Mouse (Mus musculus) left cerebral cortex, postnatal 36 days (tissue): ENCODE measurements around the gene A430005L14Rik. TPM values are rescaled to one million over a fixed set of nuclear protein-coding genes. Genes with fewer than 3 reads are reported as not detected.
A peak's percentile ranks its signal among the peaks of the same experiment; 100 is the strongest.
"Not testable (repeated sequence)": the region's sequence is repeated elsewhere in the genome, so short reads cannot be mapped to it uniquely, and the experiment has no call there.

ENCODE experiments used
- DNase-seq, 2 experiments: peaks; one replicate each; pipeline ENCODE4 v3.0.0; 2021 to 2022; ENCODE audit warnings: low spot score in 2 of 2, mixed read lengths in 1 of 2
- intact Hi-C: fragments of 180-260 bp; cut with DNase I; formaldehyde crosslinking; loops from one replicate; pipeline ENCODE4 v1.15.1; 2025
- total RNA-seq, 2 experiments: library from RNA; stranded (reverse); gene quantifications; 2 replicates each; pipeline ENCODE4 v1.2.3; 2021

Gene A430005L14Rik
- 10 to 100 TPM; 24.6 to 26.4 TPM for total RNA-seq

- peak; percentile 98 for DNase-seq
- intact Hi-C loops = loop anchor here (5.0 kb wide), 1 partner anchor 56 kb away; the partner anchor contains the start of gene Lrrc47
These were observed at the start of gene A430005L14Rik for GRCm38 (mm10) chr4:153956569-153957405. TSS of gene A430005L14Rik (plus strand) at chr4:153957237.

DNA sequence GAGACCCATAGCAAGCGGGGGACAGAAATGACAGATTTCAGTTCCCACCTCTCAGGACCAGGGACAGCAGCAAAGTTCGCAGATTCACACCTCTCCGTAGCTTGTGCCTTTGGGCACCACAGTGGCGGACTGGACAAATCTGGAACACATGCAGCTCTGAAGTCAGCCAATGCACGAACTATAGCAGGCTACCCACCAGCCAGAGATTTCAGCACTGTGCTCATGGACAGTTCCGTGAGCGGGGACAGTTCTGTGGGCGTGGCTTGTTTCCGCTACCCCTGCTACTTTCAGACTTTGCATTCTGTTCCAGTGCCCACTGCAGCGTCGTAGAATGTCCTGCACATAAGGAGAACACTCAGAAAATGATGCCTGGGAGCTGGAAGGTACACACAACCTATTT lies 49.5 kb upstream of the A430005L14Rik start:
- DNase-seq = no peak
- intact Hi-C loops = no loop called here

DNA sequence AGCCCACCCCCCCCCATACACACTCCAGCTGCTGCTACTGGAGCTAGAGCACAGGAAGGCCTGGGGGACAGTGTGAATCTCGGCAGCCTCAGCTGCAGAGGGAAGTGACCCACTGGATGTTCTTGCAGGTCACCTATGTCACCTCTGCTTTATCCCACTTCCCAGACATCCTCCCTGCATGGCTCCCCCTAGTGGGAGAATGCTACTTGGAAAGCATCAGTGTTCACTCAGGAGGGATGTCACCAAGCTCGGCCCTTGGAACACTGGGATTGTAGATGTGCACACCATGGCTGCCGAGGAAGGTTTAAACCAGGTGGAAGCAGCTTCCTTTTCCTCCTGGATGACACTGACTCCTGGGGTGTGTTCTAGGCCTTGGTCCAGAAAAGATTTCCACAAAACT lies 43.4 kb upstream of the A430005L14Rik start:
- intact Hi-C loops = no loop called here
- no peak for DNase-seq

GRCm38 (mm10) chr4:153917773-153918500 lies 39.1 kb upstream of the A430005L14Rik start:
- intact Hi-C loops = no loop called here
- peak; percentile 45 to 46 for DNase-seq

- no peak for DNase-seq
- intact Hi-C loops = no loop called here
These were observed 36.4 kb upstream of the A430005L14Rik start for GRCm38 (mm10) chr4:153920517-153921233.

DNA sequence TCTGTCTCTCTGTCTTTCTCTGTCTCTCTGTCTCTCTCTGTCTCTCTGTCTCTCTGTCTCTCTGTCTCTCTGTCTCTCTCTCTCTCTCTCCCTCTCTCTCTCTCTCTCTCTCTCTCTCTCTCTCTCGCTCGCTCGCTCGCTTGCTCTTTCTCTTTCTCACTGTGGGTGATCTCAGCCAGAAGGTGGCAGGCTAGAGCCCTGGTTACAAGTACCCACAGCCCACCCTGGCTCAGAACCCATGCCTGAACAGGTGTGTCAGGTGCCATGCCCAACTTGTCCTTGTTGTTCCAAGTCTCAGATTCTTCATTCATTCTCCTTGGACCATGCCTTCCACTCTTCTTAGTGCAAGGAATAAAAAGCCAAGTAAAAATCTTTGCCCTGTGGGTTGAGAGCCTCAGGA lies 34.9 kb upstream of the A430005L14Rik start:
- DNase-seq, intact Hi-C loops: not testable (repeated sequence)

DNA sequence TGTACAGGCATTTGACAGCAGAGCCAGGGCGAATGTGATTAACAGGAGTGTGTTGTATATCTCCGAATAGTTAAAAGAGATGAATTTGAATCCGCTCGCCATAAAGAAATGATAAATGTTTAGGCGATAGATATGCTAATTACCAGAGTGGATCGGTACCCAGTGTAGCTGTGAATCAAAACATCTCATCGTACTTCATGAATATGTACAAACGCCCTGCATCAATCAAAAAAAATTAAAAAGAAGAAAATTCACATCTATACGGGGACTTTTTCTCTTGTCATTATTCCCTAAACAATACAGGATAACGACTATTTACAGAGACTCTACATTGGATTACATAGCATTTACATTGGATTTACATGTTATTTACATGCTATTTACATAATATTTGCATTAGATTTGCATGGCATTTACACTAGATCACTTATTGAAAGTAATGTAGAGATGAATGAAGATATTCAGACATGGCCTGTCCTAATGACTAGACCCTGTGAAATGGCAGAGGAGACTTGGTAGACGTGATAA lies 28.2 kb upstream of the A430005L14Rik start:
- intact Hi-C loops = no loop called here
- DNase-seq = no peak

- intact Hi-C loops = no loop called here
- no peak for DNase-seq
These were observed 27.6 kb upstream of the A430005L14Rik start for GRCm38 (mm10) chr4:153929425-153929824.

- intact Hi-C loops = no loop called here
- DNase-seq = no peak
These were observed 27.1 kb upstream of the A430005L14Rik start for GRCm38 (mm10) chr4:153929921-153930320.

- intact Hi-C loops = loop anchor here (5.0 kb wide), 3 partner anchors 136 to 1411 kb away; partner anchors contain the start of gene Ajap1
- DNase-seq = peak in 1 of 2 experiments; percentile 45
These were observed 13.8 kb upstream of the A430005L14Rik start for GRCm38 (mm10) chr4:153943243-153943642.

- no peak for DNase-seq
- intact Hi-C loops = loop anchor here (5.0 kb wide), 3 partner anchors 137 to 1412 kb away; partner anchors contain the start of gene Ajap1
These were observed 12.8 kb upstream of the A430005L14Rik start for GRCm38 (mm10) chr4:153944261-153944660.

GRCm38 (mm10) chr4:153945741-153946140 lies 11.3 kb upstream of the A430005L14Rik start:
- DNase-seq = no peak

DNA sequence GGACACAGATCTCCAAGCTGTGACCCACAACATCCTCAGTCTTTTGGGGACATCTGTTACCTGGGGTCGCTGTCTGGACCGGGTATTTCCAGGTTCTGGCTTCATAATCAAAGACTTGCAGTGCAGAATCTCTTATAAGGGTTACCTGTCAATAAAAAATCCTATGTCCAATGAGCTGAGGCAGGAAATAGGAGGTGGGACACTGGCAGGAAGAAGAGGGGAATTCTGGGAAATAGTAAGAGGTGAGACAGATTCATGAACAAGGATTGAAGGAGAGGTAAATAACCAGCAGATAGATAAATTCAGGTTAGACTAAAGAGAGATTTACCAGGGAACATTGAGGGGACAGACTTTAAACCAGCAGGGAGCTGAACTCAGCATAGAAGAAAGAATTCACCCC lies 6.7 kb upstream of the A430005L14Rik start:
- intact Hi-C loops = no loop called here
- no peak for DNase-seq

More at GRCm38 (mm10) chr4:153945741-153946140, 11.3 kb upstream of the A430005L14Rik start:
- intact Hi-C loops = no loop called here

- intact Hi-C loops = no loop called here
- DNase-seq = no peak
These were observed 5.9 kb upstream of the A430005L14Rik start for GRCm38 (mm10) chr4:153951150-153951549.

DNA sequence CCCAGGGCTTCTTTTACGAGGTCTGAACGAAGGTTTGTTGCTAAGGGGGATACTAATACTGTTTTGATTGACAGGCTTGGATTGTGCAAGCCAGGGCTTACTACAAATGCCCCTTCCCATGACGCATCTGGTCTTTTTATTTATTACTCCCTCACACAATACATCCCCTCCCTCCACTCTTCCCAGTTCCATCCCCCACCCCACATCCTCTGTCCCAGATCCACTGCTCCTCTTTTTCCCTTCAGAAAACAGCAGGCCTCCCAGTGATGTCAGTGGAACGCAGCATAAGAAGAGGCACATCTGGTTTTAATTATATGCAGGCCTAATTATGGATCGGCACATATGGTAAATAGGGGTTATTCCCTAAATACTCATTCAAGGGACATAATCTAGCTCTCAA lies 5.3 kb upstream of the A430005L14Rik start:
- no peak for DNase-seq
- intact Hi-C loops = no loop called here

DNA sequence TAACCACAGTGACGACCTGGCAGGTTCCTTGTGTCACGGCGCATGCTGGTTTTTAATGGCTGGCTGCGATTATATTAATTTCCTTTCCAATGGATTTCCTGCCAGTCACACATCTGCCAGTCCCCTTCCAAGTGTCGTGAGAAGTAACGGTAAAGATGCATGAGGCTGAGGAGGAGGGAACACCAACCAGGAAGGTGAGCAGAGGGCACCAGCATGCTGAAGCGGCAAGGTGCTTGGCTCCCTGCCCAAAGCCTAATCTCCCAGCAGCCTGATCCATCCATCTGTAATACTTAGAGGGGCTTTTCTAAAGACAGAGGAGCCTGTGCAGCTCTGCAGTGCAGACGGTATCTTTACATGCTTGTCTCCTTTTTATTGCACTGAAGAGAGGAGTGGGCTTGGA lies 1.4 kb upstream of the A430005L14Rik start:
- DNase-seq = no peak
- intact Hi-C loops = loop anchor here (5.0 kb wide), 1 partner anchor 57 kb away; the partner anchor contains the start of gene Lrrc47

DNA sequence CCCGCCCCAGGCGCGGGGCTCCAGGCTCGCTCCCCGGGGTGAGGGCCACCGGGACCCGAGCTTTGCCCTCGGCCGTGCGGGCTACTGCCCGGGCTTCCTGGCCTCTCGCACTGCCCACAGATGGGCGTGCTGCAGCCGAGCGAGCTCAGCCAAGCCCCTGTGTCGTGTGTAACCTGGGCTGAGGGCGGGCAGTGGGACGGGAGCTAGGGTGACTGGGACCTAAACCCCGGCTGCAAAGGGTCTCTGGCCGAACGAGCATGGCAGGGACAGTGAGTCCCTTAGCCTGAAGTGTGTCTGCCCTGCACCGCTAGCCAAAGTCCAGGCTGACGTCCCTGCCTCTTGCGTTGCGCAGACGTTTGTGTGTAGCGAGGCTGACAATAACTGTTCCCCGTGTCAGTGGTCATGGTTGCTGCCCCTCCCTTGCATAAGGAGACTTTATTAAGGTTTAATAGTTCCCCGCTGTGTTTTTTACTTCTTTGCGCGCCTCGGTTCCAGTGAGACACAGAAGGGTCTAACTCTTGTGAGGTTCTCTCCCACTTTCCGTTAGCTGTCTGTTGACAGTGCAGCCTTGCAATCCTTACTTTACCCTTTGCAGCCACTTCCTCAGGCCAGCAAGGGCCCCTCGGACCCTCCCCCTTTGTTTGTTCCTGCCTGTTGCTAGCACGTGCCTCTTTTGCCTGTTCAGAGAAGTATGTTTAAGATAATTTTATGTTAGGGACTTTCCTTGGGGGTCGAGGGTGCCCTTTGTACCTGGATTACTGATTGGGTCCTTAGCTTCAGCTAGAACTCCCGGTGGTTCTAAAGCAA lies 610 bp downstream of the A430005L14Rik start:
- intact Hi-C loops = loop anchor here (5.0 kb wide), 1 partner anchor 55 kb away; the partner anchor contains the start of gene Lrrc47
- no peak for DNase-seq

GRCm38 (mm10) chr4:153962631-153963030 lies 5.6 kb downstream of the A430005L14Rik start:
- intact Hi-C loops = no loop called here
- DNase-seq = peak; percentile 56 to 77

DNA sequence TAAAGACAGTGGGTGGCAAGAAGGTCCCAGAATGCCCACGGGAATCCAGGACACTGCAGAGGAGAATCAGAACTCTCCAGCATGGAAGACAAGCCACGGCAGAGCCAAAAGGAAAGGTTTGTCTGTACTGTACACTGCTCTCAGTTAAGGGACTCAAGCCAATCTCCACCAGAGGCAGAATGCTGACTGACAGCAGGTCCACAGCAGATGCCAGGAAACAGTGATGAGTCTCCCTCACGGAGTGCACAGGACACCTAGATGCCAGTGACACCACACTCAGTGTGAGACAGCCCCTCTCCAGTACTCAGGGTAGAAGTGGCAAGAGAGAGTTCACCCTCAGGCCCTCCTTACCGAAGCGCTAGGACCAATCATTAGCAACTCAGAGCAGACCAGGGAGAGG lies 9.6 kb downstream of the A430005L14Rik start:
- DNase-seq = no peak
- intact Hi-C loops = no loop called here
